Mouse (Mus musculus) stomach, embryonic 14.5 days (tissue): ENCODE data around the gene Trhr2. TPM values are rescaled to one million over a fixed set of nuclear protein-coding genes. Genes with fewer than 3 reads are reported as not detected.

Experiments
- ATAC-seq: fragments of 200-750 bp; cut with Nextera tagmentation; 2 replicates; pipeline ENCODE4 v1.8.0; 2017; ENCODE audit warnings: low read depth, moderate TSS enrichment; ENCODE audit not compliant: insufficient number of reproducible peaks, insufficient read depth, low FRiP score
- H3K27ac ChIP-seq: fragments of 300-500 bp; sonication (generic); 2 replicates; pipeline ENCODE4 v1.5.1; 2014; ENCODE audit warnings: mild to moderate bottlenecking, low read length, moderate library complexity, mixed read lengths
- H3K27me3 ChIP-seq: fragments of 300-500 bp; sonication (generic); 2 replicates; pipeline ENCODE4 v1.6.1; 2014; ENCODE audit warnings: low read length, control low read depth, mixed read lengths; ENCODE audit not compliant: control insufficient read depth, insufficient read depth
- H3K36me3 ChIP-seq: fragments of 300-500 bp; sonication (generic); 2 replicates; pipeline ENCODE4 v1.6.1; 2014; ENCODE audit warnings: mild to moderate bottlenecking, control low read depth, low read length, moderate library complexity, mixed read lengths; ENCODE audit not compliant: control insufficient read depth, insufficient read depth
- H3K4me1 ChIP-seq: fragments of 300-500 bp; sonication (generic); 2 replicates; pipeline ENCODE4 v1.6.1; 2014; ENCODE audit warnings: low read length, control low read depth, mixed read lengths; ENCODE audit not compliant: control insufficient read depth, insufficient read depth
- H3K4me2 ChIP-seq: fragments of 300-500 bp; sonication (generic); replicated peaks from 2 replicates; pipeline ENCODE4 v1.6.1; 2014; ENCODE audit warnings: low read depth, low read length, control low read depth
- H3K4me3 ChIP-seq: fragments of 300-500 bp; sonication (generic); 2 replicates; pipeline ENCODE4 v1.5.1; 2014; ENCODE audit warnings: low read depth, low read length, control low read depth
- H3K9ac ChIP-seq: fragments of 300-500 bp; sonication (generic); replicated peaks from 2 replicates; pipeline ENCODE4 v1.6.1; 2014; ENCODE audit warnings: low read depth, mild to moderate bottlenecking, control low read depth, low read length, moderate library complexity, mixed read lengths
- H3K9me3 ChIP-seq: fragments of 300-500 bp; sonication (generic); 2 replicates; pipeline ENCODE4 v1.6.1; 2016; ENCODE audit warnings: low read depth, low read length, control low read depth; ENCODE audit not compliant: control insufficient read depth
- WGBS: fragments of 180-500 bp; shearing (Covaris S2); extraction: QIAGEN DNeasy Blood & Tissue Kit; methylation state at CpG from one replicate; pipeline ENCODE4 v1.1.7; 2014; 5-methylcytosine and 5-hydroxymethylcytosine counted together
- polyA plus RNA-seq: library from polyadenylated mRNA; unstranded; fragments of >200 nt; fragmentation: Nextera tagmentation; extraction: Ambion mirVana; gene quantifications from 2 replicates; pipeline ENCODE4 v1.2.1, GENCODE M21; 2014

The Trhr2 gene
- polyA plus RNA-seq, 1 experiment from 2014 or later, result not detected

GRCm38 (mm10) chr8:122349357-122350297, 10.9 kb downstream of the Trhr2 start:
- H3K9ac ChIP-seq, result no peak overlapping the region
- H3K27me3 ChIP-seq, result no peaks in the 10 kb centered on the region
- ATAC-seq, result 0 out of 2 replicates have a peak, but pooled peaks have one; percentile 39
- no peak overlapping the region for H3K4me3 ChIP-seq
- WGBS, result 28% methylated on average over 15 of the region's 15 CpGs
- H3K4me1 ChIP-seq, result peaks cover 7% of the 10 kb centered on the region
- no peaks in the 10 kb centered on the region for H3K36me3 ChIP-seq
- no peak overlapping the region for H3K27ac ChIP-seq
- no peaks in the 10 kb centered on the region for H3K9me3 ChIP-seq
- no peak overlapping the region for H3K4me2 ChIP-seq

- no peak for ATAC-seq
- Histone ChIP-seq H3K4me2 (no peak overlapping the region), H3K9ac (no peak overlapping the region), H3K27ac (no peak overlapping the region), H3K27me3 (no peaks in the 10 kb centered on the region), H3K9me3 (no peaks in the 10 kb centered on the region), H3K36me3 (no peaks in the 10 kb centered on the region), H3K4me1 (peaks cover 20% of the 10 kb centered on the region), H3K4me3 (no peak overlapping the region)
- WGBS, result 70% methylated on average over 5 of the region's 5 CpGs
These were observed 12.6 kb downstream of the Trhr2 start for GRCm38 (mm10) chr8:122347811-122348552.

- Histone ChIP-seq H3K9me3 (no peaks in the 10 kb centered on the region), H3K36me3 (no peaks in the 10 kb centered on the region), H3K9ac (no peak overlapping the region), H3K4me1 (peaks cover 29% of the 10 kb centered on the region), H3K4me3 (no peak overlapping the region), H3K27ac (no peak overlapping the region), H3K27me3 (no peaks in the 10 kb centered on the region), H3K4me2 (no peak overlapping the region)
- WGBS, result 56% methylated on average over 12 of the region's 12 CpGs
- no peak for ATAC-seq
These were observed 15.1 kb downstream of the Trhr2 start for GRCm38 (mm10) chr8:122345181-122346095.

GRCm38 (mm10) chr8:122344219-122344618, 16.3 kb downstream of the Trhr2 start:
- no peak overlapping the region for H3K9ac ChIP-seq
- 11% methylated on average over 3 of the region's 5 CpGs for WGBS
- H3K4me1 ChIP-seq, result peaks cover 29% of the 10 kb centered on the region
- H3K36me3 ChIP-seq, result no peaks in the 10 kb centered on the region
- ATAC-seq, result peak; percentile 83
- H3K4me2 ChIP-seq, result peak overlapping the region; percentile 10
- H3K27me3 ChIP-seq, result no peaks in the 10 kb centered on the region
- no peak overlapping the region for H3K27ac ChIP-seq
- no peak overlapping the region for H3K4me3 ChIP-seq
- no peaks in the 10 kb centered on the region for H3K9me3 ChIP-seq

GRCm38 (mm10) chr8:122343758-122344157, 16.8 kb downstream of the Trhr2 start:
- H3K27ac ChIP-seq, result no peak overlapping the region
- WGBS, result under 1% methylated on average over 14 of the region's 14 CpGs
- peak overlapping the region; percentile 45 for H3K4me2 ChIP-seq
- no peak overlapping the region; the same call in 1 of the 2 replicates for H3K9ac ChIP-seq
- 0 out of 2 replicates have a peak, but pooled peaks have one; percentile 15 for ATAC-seq
- H3K9me3 ChIP-seq, result no peaks in the 10 kb centered on the region
- H3K4me3 ChIP-seq, result peak overlapping the region; percentile 26
- H3K4me1 ChIP-seq, result peaks cover 29% of the 10 kb centered on the region
- H3K36me3 ChIP-seq, result no peaks in the 10 kb centered on the region
- no peaks in the 10 kb centered on the region for H3K27me3 ChIP-seq

- Histone ChIP-seq H3K9me3 (no peaks in the 10 kb centered on the region), H3K36me3 (no peaks in the 10 kb centered on the region), H3K9ac (no peak overlapping the region), H3K4me1 (peaks cover 29% of the 10 kb centered on the region), H3K27ac (no peak overlapping the region), H3K4me2 (peak overlapping the region; percentile 45), H3K4me3 (peak overlapping the region; percentile 26), H3K27me3 (no peaks in the 10 kb centered on the region)
- no peak for ATAC-seq
- 7% methylated on average over 11 of the region's 11 CpGs for WGBS
These were observed 17.2 kb downstream of the Trhr2 start for GRCm38 (mm10) chr8:122343341-122343740.

GRCm38 (mm10) chr8:122342806-122343209, 17.7 kb downstream of the Trhr2 start:
- ATAC-seq, result no peak
- H3K9me3 ChIP-seq, result no peaks in the 10 kb centered on the region
- H3K9ac ChIP-seq, result no peak overlapping the region
- WGBS, result 4% methylated on average over 9 of the region's 9 CpGs
- peak overlapping the region; percentile 45 for H3K4me2 ChIP-seq
- peaks cover 29% of the 10 kb centered on the region for H3K4me1 ChIP-seq
- H3K27ac ChIP-seq, result no peak overlapping the region
- no peaks in the 10 kb centered on the region for H3K27me3 ChIP-seq
- H3K36me3 ChIP-seq, result no peaks in the 10 kb centered on the region
- 0 out of 2 replicates have a peak overlapping the region, but pooled peaks have one; percentile 26 for H3K4me3 ChIP-seq
